Mouse (Mus musculus) heart, adult 2 months (tissue): ENCODE measurements around the gene Slc9c1. TPM values are rescaled to one million over a fixed set of nuclear protein-coding genes. Genes with fewer than 3 reads are reported as not detected.

ENCODE experiments used
- DNase-seq, 2 experiments: peaks; one replicate each; pipeline ENCODE4 v3.0.0; 2021
- H3K27ac ChIP-seq: fragments of 200-600 bp; 2 replicates; pipeline ENCODE4 v1.8.1; 2022
- H3K27me3 ChIP-seq: fragments of 200-500 bp; 2 replicates; pipeline ENCODE4 v1.6.1; 2012; ENCODE audit warnings: mild to moderate bottlenecking, low read length, inconsistent platforms, mixed read lengths; ENCODE audit not compliant: control insufficient read depth, insufficient read depth
- H3K36me3 ChIP-seq: fragments of 200-500 bp; 2 replicates; pipeline ENCODE4 v1.6.1; 2012; ENCODE audit warnings: low read length, inconsistent platforms; ENCODE audit not compliant: control insufficient read depth, insufficient read depth
- H3K4me1 ChIP-seq: fragments of 200-500 bp; 2 replicates; pipeline ENCODE4 v1.6.1; 2011; ENCODE audit warnings: low read length; ENCODE audit not compliant: control insufficient read depth, insufficient read depth
- H3K4me3 ChIP-seq: fragments of 200-600 bp; 2 replicates; pipeline ENCODE4 v1.8.1; 2022
- H3K79me2 ChIP-seq: fragments of 200-500 bp; replicated peaks from 2 replicates; pipeline ENCODE4 v1.6.1; 2012; ENCODE audit warnings: mild to moderate bottlenecking, inconsistent platforms, low read length, moderate library complexity, mixed read lengths; ENCODE audit not compliant: control insufficient read depth, insufficient read depth
- H3K9ac ChIP-seq: fragments of 200-500 bp; 2 replicates; pipeline ENCODE4 v1.6.1; 2012; ENCODE audit warnings: low read depth, mild to moderate bottlenecking, control low read depth, inconsistent platforms, low read length, mixed read lengths
- CTCF ChIP-seq: fragments of 200-600 bp; IDR thresholded peaks from 2 replicates; pipeline ENCODE4 v1.8.1; 2022; ENCODE audit warnings: antibody characterized with exemption, mild to moderate bottlenecking, moderate library complexity
- EP300 ChIP-seq: fragments of 200-500 bp; IDR thresholded peaks from 2 replicates; pipeline ENCODE4 v1.6.1; 2011; ENCODE audit warnings: low read depth, low read length, control low read depth; ENCODE audit not compliant: insufficient read depth
- POLR2A ChIP-seq: fragments of 200-500 bp; IDR thresholded peaks from 2 replicates; pipeline ENCODE4 v1.6.1; 2011; ENCODE audit warnings: mild to moderate bottlenecking, low read depth, low read length, control low read depth; ENCODE audit not compliant: insufficient read depth
- WGBS: fragments of 180-500 bp; shearing (Covaris S2); methylation state at CpG from one replicate; pipeline ENCODE4 v1.1.7; 2018; 5-methylcytosine and 5-hydroxymethylcytosine counted together
- intact Hi-C: fragments of 180-260 bp; cut with DNase I; formaldehyde crosslinking; loops from one replicate; pipeline ENCODE4 v1.15.1; 2025
- polyA plus RNA-seq: library from polyadenylated mRNA; depleted of rRNA; stranded (reverse); fragments of >200 nt; gene quantifications from 2 replicates; pipeline ENCODE4 v1.2.3, GENCODE M21; 2012; rRNA removed
- total RNA-seq, 2 experiments: library from RNA; stranded (reverse); gene quantifications; 2 replicates each; pipeline ENCODE4 v1.2.3; 2021

Slc9c1 gene
- total and polyA plus RNA-seq, 3 experiments: not detected

DNA sequence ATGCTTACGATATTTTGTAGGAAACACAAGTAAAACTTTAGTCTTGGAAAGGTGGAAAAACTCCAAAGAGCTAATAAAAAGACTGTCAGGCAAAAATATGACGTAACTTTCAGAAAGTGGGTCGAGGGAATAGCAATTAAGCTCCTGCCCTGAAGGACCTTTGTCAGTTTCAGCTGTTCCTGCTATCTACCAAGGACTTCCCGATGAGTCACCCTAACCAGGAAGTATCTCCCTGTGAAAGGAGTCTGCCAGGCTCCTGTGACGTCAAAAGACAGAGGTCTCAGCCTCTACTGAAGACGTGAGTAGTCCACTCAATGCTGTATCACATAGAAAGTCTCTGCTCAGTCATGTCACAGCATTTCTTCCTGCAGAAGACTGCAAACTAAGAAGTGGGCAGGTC, 109.3 kb downstream of the Slc9c1 start:
- DNase-seq: peak in 1 of 2 experiments; percentile 20
- intact Hi-C loops: no loop called here
- WGBS: 30% methylated on average over 6 of the region's 6 CpGs

GRCm38 (mm10) chr16:45651497-45651896, 116.4 kb downstream of the Slc9c1 start:
- Histone ChIP-seq H3K4me3 (no peak overlapping the region), H3K79me2 (no peaks in the 10 kb centered on the region), H3K36me3 (no peaks in the 10 kb centered on the region), H3K27me3 (peaks cover 3% of the 10 kb centered on the region), H3K27ac (no peak overlapping the region), H3K9ac (no peak overlapping the region), H3K4me1 (no peaks in the 10 kb centered on the region)
- TF ChIP-seq CTCF (no peak), POLR2A (no peak), EP300 (no peak)
- DNase-seq: no peak
- intact Hi-C loops: no loop called here
- 15% methylated on average over 2 of the region's 2 CpGs for WGBS

More for the DNA sequence above, 109.3 kb downstream of the Slc9c1 start:
- Histone ChIP-seq H3K27ac (no peak overlapping the region), H3K27me3 (no peaks in the 10 kb centered on the region), H3K79me2 (no peaks in the 10 kb centered on the region), H3K4me3 (no peak overlapping the region), H3K36me3 (no peaks in the 10 kb centered on the region), H3K4me1 (no peaks in the 10 kb centered on the region), H3K9ac (no peak overlapping the region)
- no peak for TF ChIP-seq CTCF
- no peak for TF ChIP-seq POLR2A
- TF ChIP-seq EP300: no peak

DNA sequence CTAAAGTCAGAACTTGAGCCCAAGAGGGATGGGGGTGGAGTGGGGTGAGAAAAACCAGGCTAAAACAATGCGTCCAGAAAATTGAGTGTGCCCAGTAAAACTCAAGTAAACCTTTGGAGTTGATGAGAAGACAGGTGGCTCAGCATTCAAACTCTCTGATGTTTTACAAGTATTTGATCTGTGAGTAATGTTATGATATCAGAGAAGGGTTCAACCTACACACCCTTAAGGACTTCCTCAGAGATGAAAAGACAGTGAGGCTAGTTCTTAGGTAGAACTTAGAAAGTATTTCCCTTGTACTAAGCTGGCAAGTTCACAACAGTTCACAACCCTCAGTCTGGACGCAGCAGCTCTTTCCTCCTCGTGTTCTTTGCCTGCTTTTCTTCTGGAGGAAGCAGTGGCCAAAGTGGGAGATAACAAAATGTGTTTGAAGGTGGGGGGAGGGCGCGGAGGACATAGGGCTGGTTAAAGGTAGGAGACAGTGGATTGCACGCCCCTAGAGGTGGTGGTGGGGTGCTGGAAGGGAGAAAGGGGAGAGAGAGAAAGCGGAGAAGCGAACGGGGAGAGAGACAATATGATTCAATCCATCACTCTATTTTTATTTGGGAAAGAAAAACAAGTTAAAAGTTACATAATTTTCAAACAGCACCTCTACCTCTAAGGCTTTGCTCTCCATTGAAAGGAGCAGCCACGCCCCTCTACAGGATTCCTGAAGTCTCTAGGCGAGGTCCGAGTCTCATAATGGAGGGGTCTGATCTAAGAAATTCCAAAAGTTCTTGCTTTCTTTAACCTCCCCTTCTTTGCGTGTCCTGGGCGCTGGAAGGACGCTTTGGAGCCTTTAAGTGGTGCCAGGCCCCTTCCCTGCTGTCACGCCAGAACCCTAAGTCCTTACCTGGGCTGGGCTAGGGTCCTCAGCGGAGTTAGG, 118.2 kb downstream of the Slc9c1 start:
- Histone ChIP-seq H3K27me3 (peaks cover 3% of the 10 kb centered on the region), H3K4me1 (no peaks in the 10 kb centered on the region), H3K9ac (no peak overlapping the region), H3K27ac (no peak overlapping the region), H3K4me3 (no peak overlapping the region), H3K36me3 (no peaks in the 10 kb centered on the region), H3K79me2 (no peaks in the 10 kb centered on the region)
- intact Hi-C loops: no loop called here
- 22% methylated on average over 17 of the region's 17 CpGs for WGBS
- DNase-seq: no peak
- no peak for TF ChIP-seq POLR2A

DNA sequence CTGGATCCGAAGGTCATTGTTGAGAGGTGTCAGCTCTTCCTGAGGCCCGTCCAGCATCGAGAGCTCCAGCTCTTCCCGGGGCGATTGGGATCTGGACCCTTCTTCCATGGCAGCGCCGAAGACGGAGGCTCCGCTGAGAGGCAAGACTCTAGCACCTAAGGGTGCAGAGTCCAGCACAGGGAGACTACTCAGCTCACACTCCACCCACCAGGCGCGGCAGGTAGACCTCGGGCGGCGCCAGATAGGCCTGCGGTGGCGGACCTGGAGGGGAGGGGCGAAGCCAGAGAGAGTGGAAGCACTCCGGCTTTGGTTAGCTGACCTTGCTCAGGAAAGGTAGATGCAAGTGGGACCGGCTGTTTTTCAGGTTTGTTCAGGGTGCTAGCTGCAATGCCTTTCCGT, 118.8 kb downstream of the Slc9c1 start, which contains the start of gene BC016579:
BC016579 (minus strand) TSS at position 135 of the 399 bp plus-strand sequence.
- intact Hi-C loops: no loop called here
- Histone ChIP-seq H3K4me3 (no peak within 1 kb of the TSS), H3K4me1 (no peaks in the 10 kb centered on the region), H3K27me3 (peaks cover 3% of the 10 kb centered on the region), H3K9ac (no peak within 1 kb of the TSS), H3K79me2 (no peaks in the 10 kb centered on the region), H3K36me3 (no peaks in the 10 kb centered on the region), H3K27ac (no peak within 1 kb of the TSS)
- DNase-seq: no peak
- 22% methylated on average over 20 of the region's 20 CpGs for WGBS
- TF ChIP-seq EP300: no peak
- no peak for TF ChIP-seq CTCF
- TF ChIP-seq POLR2A: no peak

GRCm38 (mm10) chr16:45654465-45654864, 119.4 kb downstream of the Slc9c1 start:
- intact Hi-C loops: no loop called here
- no peak for DNase-seq
- Histone ChIP-seq H3K4me1 (no peaks in the 10 kb centered on the region), H3K27me3 (peaks cover 3% of the 10 kb centered on the region), H3K9ac (no peak overlapping the region), H3K36me3 (no peaks in the 10 kb centered on the region), H3K4me3 (no peak overlapping the region), H3K27ac (no peak overlapping the region), H3K79me2 (no peaks in the 10 kb centered on the region)
- TF ChIP-seq EP300: no peak
- TF ChIP-seq POLR2A: no peak
- TF ChIP-seq CTCF: no peak
- 78% methylated on average over 9 of the region's 9 CpGs for WGBS

Other genes with a start within 250 kb of the Slc9c1 start
- 10 to 100 TPM; 63.6 to 69.3 TPM for gene Cd200, start 126.3 kb upstream of the Slc9c1 start, total RNA-seq
- 90.0 and 99.3 TPM in 2 replicates for gene Cd200, start 126.3 kb upstream of the Slc9c1 start, polyA plus RNA-seq
- gene Gm609, start 42.3 kb upstream of the Slc9c1 start, total RNA-seq: not detected
- gene Gm609, start 42.3 kb upstream of the Slc9c1 start, polyA plus RNA-seq: not detected in 2 replicates
- gene Gm17783, start 3.3 kb upstream of the Slc9c1 start, total RNA-seq: not detected
- gene Gm17783, start 3.3 kb upstream of the Slc9c1 start, polyA plus RNA-seq: not detected in 2 replicates
- under 1 TPM in 1 of 2 experiments, not detected in 1; 0.20 TPM for gene Gcsam, start 75.1 kb downstream of the Slc9c1 start, total RNA-seq
- gene Gcsam, start 75.1 kb downstream of the Slc9c1 start, polyA plus RNA-seq: 0.12 TPM in 1 of 2 replicates, not detected in the other
- gene BC016579, start 118.8 kb downstream of the Slc9c1 start, total RNA-seq: not detected
- not detected in 2 replicates for gene BC016579, start 118.8 kb downstream of the Slc9c1 start, polyA plus RNA-seq
- gene Tmprss7, start 158.3 kb downstream of the Slc9c1 start, total RNA-seq: not detected
- gene Tmprss7, start 158.3 kb downstream of the Slc9c1 start, polyA plus RNA-seq: 0.06 TPM in 1 of 2 replicates, not detected in the other
- 1 to 10 TPM in 1 of 2 experiments, under 1 TPM in 1; 0.57 to 1.4 TPM for gene Tagln3, start 189.3 kb downstream of the Slc9c1 start, total RNA-seq
- 1.4 and 1.6 TPM in 2 replicates for gene Tagln3, start 189.3 kb downstream of the Slc9c1 start, polyA plus RNA-seq
- gene Abhd10, start 207.6 kb downstream of the Slc9c1 start, total RNA-seq: 10 to 100 TPM; 15.8 to 17.1 TPM
- gene Abhd10, start 207.6 kb downstream of the Slc9c1 start, polyA plus RNA-seq: 11.5 and 15.8 TPM in 2 replicates